Mouse (Mus musculus) midbrain, embryonic 12.5 days (tissue): Measurements from ENCODE around the gene Anks1b. TPM values are rescaled to one million over a fixed set of nuclear protein-coding genes. Genes with fewer than 3 reads are reported as not detected.
A peak's percentile ranks its signal among the peaks of the same experiment; 100 is the strongest.

Experiments
- ATAC-seq: fragments of 200-750 bp; cut with Nextera tagmentation; 2 replicates; pipeline ENCODE4 v1.8.0; 2017; ENCODE audit warnings: low read depth, moderate TSS enrichment, moderate library complexity; ENCODE audit not compliant: low FRiP score
- H3K27ac ChIP-seq: fragments of 300-500 bp; sonication (generic); replicated peaks from 2 replicates; pipeline ENCODE4 v1.5.1; 2016; ENCODE audit warnings: mild to moderate bottlenecking
- H3K27me3 ChIP-seq: fragments of 300-500 bp; sonication (generic); 2 replicates; pipeline ENCODE4 v1.6.1; 2016; ENCODE audit warnings: mild to moderate bottlenecking
- H3K36me3 ChIP-seq: fragments of 300-500 bp; sonication (generic); 2 replicates; pipeline ENCODE4 v1.6.1; 2016
- H3K4me1 ChIP-seq: fragments of 300-500 bp; sonication (generic); 2 replicates; pipeline ENCODE4 v1.6.1; 2016
- H3K4me2 ChIP-seq: fragments of 300-500 bp; sonication (generic); replicated peaks from 2 replicates; pipeline ENCODE4 v1.6.1; 2016; ENCODE audit warnings: mild to moderate bottlenecking, moderate library complexity
- H3K4me3 ChIP-seq: fragments of 300-500 bp; sonication (generic); 2 replicates; pipeline ENCODE4 v1.5.1; 2016; ENCODE audit warnings: mild to moderate bottlenecking
- H3K9ac ChIP-seq: fragments of 300-500 bp; sonication (generic); replicated peaks from 2 replicates; pipeline ENCODE4 v1.6.1; 2016; ENCODE audit warnings: mild to moderate bottlenecking, moderate library complexity
- H3K9me3 ChIP-seq: fragments of 300-500 bp; sonication (generic); 2 replicates; pipeline ENCODE4 v1.6.1; 2016; ENCODE audit warnings: mild to moderate bottlenecking
- WGBS: fragments of 180-500 bp; shearing (Covaris S2); methylation state at CpG from one replicate; pipeline ENCODE4 v1.1.7; 2016; 5-methylcytosine and 5-hydroxymethylcytosine counted together
- polyA plus RNA-seq: library from polyadenylated mRNA; unstranded; fragments of >200 nt; fragmentation: Nextera tagmentation; extraction: Ambion mirVana; gene quantifications from 2 replicates; pipeline ENCODE4 v1.2.1, GENCODE M21; 2016

The Anks1b gene
- polyA plus RNA-seq, 1 experiment from 2014 or later: 11.9 TPM

GRCm38 (mm10) chr10:90814412-90814811, 941.1 kb downstream of the Anks1b start:
- H3K4me1 ChIP-seq: peaks cover 27% of the 10 kb centered on the region
- no peaks in the 10 kb centered on the region for H3K36me3 ChIP-seq
- WGBS: 75% methylated on average over 6 of the region's 6 CpGs
- H3K9me3 ChIP-seq: no peaks in the 10 kb centered on the region
- H3K4me2 ChIP-seq: no peak overlapping the region
- no peak for ATAC-seq
- no peak overlapping the region for H3K27ac ChIP-seq
- no peaks in the 10 kb centered on the region for H3K27me3 ChIP-seq
- no peak overlapping the region for H3K9ac ChIP-seq
- no peak overlapping the region for H3K4me3 ChIP-seq

- Histone ChIP-seq H3K4me3 (no peak overlapping the region), H3K9me3 (no peaks in the 10 kb centered on the region), H3K27me3 (peaks cover 4% of the 10 kb centered on the region), H3K9ac (no peak overlapping the region), H3K4me1 (peaks cover 11% of the 10 kb centered on the region), H3K36me3 (no peaks in the 10 kb centered on the region), H3K27ac (peak overlapping the region; percentile 7; the same call in 1 of the 2 replicates), H3K4me2 (peak overlapping the region; percentile 13; the same call in 1 of the 2 replicates)
- ATAC-seq: peak; percentile 49
- 36% methylated on average over 10 of the region's 10 CpGs for WGBS
Observed at GRCm38 (mm10) chr10:90818246-90818937, 945.1 kb downstream of the Anks1b start.

- no peak for ATAC-seq
- 16% methylated on average over 4 of the region's 4 CpGs for WGBS
Observed at GRCm38 (mm10) chr10:90823438-90823837, 950.1 kb downstream of the Anks1b start.

GRCm38 (mm10) chr10:90824692-90825091, 951.4 kb downstream of the Anks1b start:
- H3K27ac ChIP-seq: no peak overlapping the region
- H3K4me3 ChIP-seq: no peak overlapping the region
- H3K4me1 ChIP-seq: peaks cover 6% of the 10 kb centered on the region; the same call in 1 of the 2 replicates
- H3K36me3 ChIP-seq: no peaks in the 10 kb centered on the region
- no peak for ATAC-seq
- no peak overlapping the region for H3K4me2 ChIP-seq
- peaks cover 40% of the 10 kb centered on the region for H3K27me3 ChIP-seq
- WGBS: 86% methylated on average over 2 of the region's 2 CpGs
- no peaks in the 10 kb centered on the region for H3K9me3 ChIP-seq
- H3K9ac ChIP-seq: no peak overlapping the region

More at GRCm38 (mm10) chr10:90823438-90823837, 950.1 kb downstream of the Anks1b start:
- Histone ChIP-seq H3K4me2 (no peak overlapping the region), H3K4me3 (no peak overlapping the region), H3K36me3 (no peaks in the 10 kb centered on the region), H3K9me3 (no peaks in the 10 kb centered on the region), H3K27me3 (peaks cover 30% of the 10 kb centered on the region), H3K9ac (no peak overlapping the region), H3K27ac (no peak overlapping the region), H3K4me1 (peaks cover 5% of the 10 kb centered on the region)

- Histone ChIP-seq H3K4me3 (no peak overlapping the region), H3K4me1 (peaks cover 19% of the 10 kb centered on the region), H3K9me3 (no peaks in the 10 kb centered on the region), H3K9ac (no peak overlapping the region), H3K27ac (no peak overlapping the region), H3K4me2 (no peak overlapping the region), H3K27me3 (peaks cover 59% of the 10 kb centered on the region), H3K36me3 (no peaks in the 10 kb centered on the region)
- no peak for ATAC-seq
- 16% methylated on average over 4 of the region's 4 CpGs for WGBS
Observed at GRCm38 (mm10) chr10:90826939-90827338, 953.6 kb downstream of the Anks1b start.

- Histone ChIP-seq H3K9ac (peak overlapping the region; percentile 63), H3K27me3 (peaks cover 70% of the 10 kb centered on the region), H3K4me3 (peak overlapping the region; percentile 72), H3K9me3 (no peaks in the 10 kb centered on the region), H3K36me3 (no peaks in the 10 kb centered on the region), H3K27ac (peak overlapping the region; percentile 86), H3K4me2 (peak overlapping the region; percentile 87), H3K4me1 (peaks cover 19% of the 10 kb centered on the region)
- ATAC-seq: peak; percentile 86
- 1% methylated on average over 50 of the region's 73 CpGs for WGBS
Observed at GRCm38 (mm10) chr10:90828581-90829393, 955.5 kb downstream of the Anks1b start.

- Histone ChIP-seq H3K27ac (peak overlapping the region; percentile 86), H3K4me3 (peak overlapping the region; percentile 72), H3K4me1 (peaks cover 19% of the 10 kb centered on the region), H3K9me3 (no peaks in the 10 kb centered on the region), H3K4me2 (peak overlapping the region; percentile 87), H3K36me3 (no peaks in the 10 kb centered on the region), H3K9ac (peak overlapping the region; percentile 63), H3K27me3 (peaks cover 70% of the 10 kb centered on the region)
- WGBS: under 1% methylated on average over 42 of the region's 76 CpGs
- peak; percentile 90 for ATAC-seq
Observed at GRCm38 (mm10) chr10:90829394-90830267, 956.3 kb downstream of the Anks1b start.

- ATAC-seq: no peak
- Histone ChIP-seq H3K4me2 (peak overlapping the region; percentile 87), H3K4me1 (peaks cover 19% of the 10 kb centered on the region), H3K27me3 (peaks cover 66% of the 10 kb centered on the region), H3K36me3 (no peaks in the 10 kb centered on the region), H3K27ac (no peak overlapping the region), H3K9me3 (no peaks in the 10 kb centered on the region), H3K4me3 (peak overlapping the region; percentile 72), H3K9ac (peak overlapping the region; percentile 63)
- 1% methylated on average over 11 of the region's 11 CpGs for WGBS
Observed at GRCm38 (mm10) chr10:90830268-90830585, 956.9 kb downstream of the Anks1b start.

- ATAC-seq: no peak
- H3K9ac ChIP-seq: peak overlapping the region; percentile 63
- H3K4me2 ChIP-seq: peak overlapping the region; percentile 87
- no peaks in the 10 kb centered on the region for H3K9me3 ChIP-seq
- peaks cover 19% of the 10 kb centered on the region for H3K4me1 ChIP-seq
- no peaks in the 10 kb centered on the region for H3K36me3 ChIP-seq
- no peak overlapping the region for H3K27ac ChIP-seq
- H3K4me3 ChIP-seq: peak overlapping the region; percentile 72
- peaks cover 64% of the 10 kb centered on the region for H3K27me3 ChIP-seq
- whole genome bisulfite sequencing: 2% methylated on average over 21 of the region's 21 CpGs
Observed at GRCm38 (mm10) chr10:90830591-90831287, 957.4 kb downstream of the Anks1b start.

GRCm38 (mm10) chr10:90831288-90831626, 957.9 kb downstream of the Anks1b start:
- 4% methylated on average over 2 of the region's 2 CpGs for WGBS
- no peak overlapping the region for H3K9ac ChIP-seq
- peak overlapping the region; percentile 87 for H3K4me2 ChIP-seq

GRCm38 (mm10) chr10:90834306-90834705, 961.0 kb downstream of the Anks1b start:
- H3K4me1 ChIP-seq: peaks cover 13% of the 10 kb centered on the region
- no peak overlapping the region for H3K4me2 ChIP-seq
- H3K36me3 ChIP-seq: no peaks in the 10 kb centered on the region
- H3K27me3 ChIP-seq: peaks cover 36% of the 10 kb centered on the region
- H3K4me3 ChIP-seq: no peak overlapping the region
- no peak overlapping the region for H3K27ac ChIP-seq
- no peak overlapping the region for H3K9ac ChIP-seq
- no peak for ATAC-seq
- WGBS: 42% methylated on average over 5 of the region's 5 CpGs
- no peaks in the 10 kb centered on the region for H3K9me3 ChIP-seq

More at GRCm38 (mm10) chr10:90831288-90831626, 957.9 kb downstream of the Anks1b start:
- H3K4me3 ChIP-seq: peak overlapping the region; percentile 72
- H3K9me3 ChIP-seq: no peaks in the 10 kb centered on the region
- peaks cover 63% of the 10 kb centered on the region for H3K27me3 ChIP-seq
- no peaks in the 10 kb centered on the region for H3K36me3 ChIP-seq
- no peak overlapping the region for H3K27ac ChIP-seq
- H3K4me1 ChIP-seq: peaks cover 19% of the 10 kb centered on the region
- no peak for ATAC-seq
